In the genomic region with DNA sequence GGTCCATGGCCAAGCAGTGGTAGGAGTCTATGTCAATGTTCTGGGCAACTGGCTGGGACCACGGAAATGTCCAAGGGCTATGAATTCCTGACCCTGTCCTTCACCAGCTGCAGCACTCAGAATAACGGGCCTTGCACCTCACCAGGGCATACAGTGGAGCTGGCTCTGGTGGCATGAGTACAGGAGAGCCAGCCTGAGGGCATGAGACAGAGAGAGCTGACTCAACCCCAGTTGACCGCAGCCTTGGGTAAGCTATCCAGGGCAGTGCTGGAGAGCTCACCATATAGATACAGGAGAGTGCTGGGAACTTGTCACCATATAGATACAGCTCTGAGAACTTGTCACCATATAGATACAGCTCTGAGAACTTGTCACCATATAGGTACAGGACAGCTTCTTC, we compare ENCODE assay signal across 25 mouse cellular contexts. TPM values are rescaled to one million over a fixed set of nuclear protein-coding genes. Genes with fewer than 3 reads are reported as not detected.
DNase-seq lines count a peak whose midpoint lies in the region; ATAC-seq lines count a peak whose summit lies in the region.
"Had no signal": no experiment of that assay in that cellular context is flagged by ENCODE, and none has a peak within 500 bp of the region (broad histone marks: within the 10 kb centered on the region; RNA-seq: fewer than 3 reads in every experiment).

No protein-coding gene starts in this region.

- H3K9me3 ChIP-seq in heart, embryonic 12.5 days (replicated peaks) = no peaks in the 10 kb centered on the region
- H3K9me3 ChIP-seq in megakaryocyte, embryonic 14.5 days = peaks cover 2% of the 10 kb centered on the region; the same call in 1 of the 2 replicates
- H3K9me3 ChIP-seq: forebrain, embryonic 13.5 days; midbrain, embryonic 10.5 days had no signal

- H3K9ac ChIP-seq in heart, embryonic 12.5 days = no peak overlapping the region
- H3K9ac ChIP-seq: forebrain, embryonic 13.5 days had no signal

- no peak overlapping the region for H3K4me3 ChIP-seq in heart, embryonic 12.5 days
- peak overlapping the region; percentile 0 for H3K4me3 ChIP-seq in megakaryocyte, embryonic 14.5 days (replicated peaks)
- H3K4me3 ChIP-seq: forebrain, embryonic 13.5 days; midbrain, embryonic 10.5 days had no signal

- DNase-seq in adrenal gland, adult (ENCODE audit: inconsistent age in 2 of 2, low spot score in 1 of 2) = peak; percentile 27 to 63
- DNase-seq in adrenal gland, adult 8-10 months = no peak
- no peak for DNase-seq in heart, postnatal 14 days
- DNase-seq in right cerebral cortex, postnatal 10 days (ENCODE audit: low spot score in 2 of 2) = no peak
- no peak for DNase-seq in lung, postnatal 25 days (ENCODE audit: low spot score)
- DNase-seq: cerebellum, adult 8-10 months; gastrocnemius, postnatal 25 days; heart, postnatal 36 days; kidney, adult 11 months; lung, adult 18-20 months; lung, postnatal 14 days; thymus, postnatal 36 days had no signal

- 0 out of 2 replicates have a peak, but pooled peaks have one; percentile 22 for ATAC-seq in heart, embryonic 12.5 days (ENCODE audit: insufficient number of reproducible peaks, low FRiP score)
- no peak for ATAC-seq in megakaryocyte, adult 5-6 weeks (ENCODE audit: poor library complexity, severe bottlenecking)
- ATAC-seq: forebrain, embryonic 13.5 days had no signal

- WGBS in heart, embryonic 12.5 days = 78% methylated on average over 3 of the region's 3 CpGs

- H3K27me3 ChIP-seq in heart, embryonic 12.5 days (replicated peaks) = no peaks in the 10 kb centered on the region
- no peaks in the 10 kb centered on the region for H3K27me3 ChIP-seq in megakaryocyte, embryonic 14.5 days (replicated peaks)
- H3K27me3 ChIP-seq: forebrain, embryonic 13.5 days had no signal

- H3K4me2 ChIP-seq in heart, embryonic 12.5 days = no peak overlapping the region
- H3K4me2 ChIP-seq: forebrain, embryonic 13.5 days; heart, embryonic 11.5 days had no signal

- no peak overlapping the region for H3K27ac ChIP-seq in heart, embryonic 12.5 days (ENCODE audit: poor library complexity, severe bottlenecking)
- H3K27ac ChIP-seq: forebrain, embryonic 13.5 days; midbrain, embryonic 10.5 days had no signal

- H3K4me1 ChIP-seq in heart, embryonic 12.5 days (replicated peaks) = peaks cover 12% of the 10 kb centered on the region
- peaks cover 56% of the 10 kb centered on the region for H3K4me1 ChIP-seq in megakaryocyte, embryonic 14.5 days
- H3K4me1 ChIP-seq: midbrain, embryonic 10.5 days had no signal

- peaks cover 4% of the 10 kb centered on the region for H3K36me3 ChIP-seq in heart, embryonic 12.5 days
- H3K36me3 ChIP-seq in megakaryocyte, embryonic 14.5 days (replicated peaks; ENCODE audit: low read length) = peaks cover 36% of the 10 kb centered on the region

- intact Hi-C loops in heart, postnatal 14 days (cut with DNase I) = no loop called here

RNA-seq across cellular contexts. Expression of a gene that starts 23.3 kb away (rescaled TPM):
- total RNA-seq in adrenal gland, adult 8-10 months (2022) = 10 to 100 TPM; 18.6 to 25.2 (median 22.2) TPM
- 18.6 and 19.8 TPM in 2 replicates for polyA plus RNA-seq in heart, embryonic 12.5 days (2016; fragmentation: Nextera tagmentation; extraction: Ambion mirVana)
- total RNA-seq in heart, postnatal 14 days (2021) = 10 to 100 TPM; 17.3 to 17.5 TPM
- polyA plus RNA-seq in megakaryocyte, embryonic 14.5 days (2012; ENCODE audit: insufficient read depth, low replicate concordance) = 0.18 and 0.32 TPM in 2 replicates
- total RNA-seq in megakaryocyte, adult 5-6 weeks (2015) = 25.0 and 26.7 TPM in 2 replicates
- total RNA-seq in megakaryocyte, adult 5-6 weeks (2017) = 24.6 and 26.3 TPM in 2 replicates

RNA-seq across cellular contexts. Expression of a gene that starts 34.2 kb away (rescaled TPM):
- total RNA-seq in adrenal gland, adult 8-10 months (2022) = not detected
- not detected in 2 replicates for polyA plus RNA-seq in heart, embryonic 12.5 days (2016; fragmentation: Nextera tagmentation; extraction: Ambion mirVana)
- total RNA-seq in heart, postnatal 14 days (2021) = not detected
- polyA plus RNA-seq in megakaryocyte, embryonic 14.5 days (2012; ENCODE audit: insufficient read depth, low replicate concordance) = not detected in 2 replicates
- total RNA-seq in megakaryocyte, adult 5-6 weeks (2015) = not detected in 2 replicates
- total RNA-seq in megakaryocyte, adult 5-6 weeks (2017) = not detected in 2 replicates
- total RNA-seq: gastrocnemius, postnatal 25 days; heart, postnatal 36 days; layer of hippocampus, postnatal 14 days had no signal
- polyA plus RNA-seq: cortical plate, adult 2 months; forebrain, embryonic 13.5 days; heart, embryonic 11.5 days; kidney, embryonic 16.5 days; limb, embryonic 14.5 days; neural tube, embryonic 11.5 days; small intestine, adult 2 months; testis, adult 2 months had no signal

Comparison
In these comparisons a context has a peak if more than half of its experiments do, and no peak if none do; other contexts are left out.
1. DNase-seq: peak in adrenal gland, adult (2 of 2); none in adrenal gland, adult 8-10 months (single experiment), heart, postnatal 14 days (0 of 2), right cerebral cortex, postnatal 10 days (0 of 2) and lung, postnatal 25 days (single experiment).